Mouse (Mus musculus) cortical plate, adult 2 months (tissue): ENCODE results near the gene Robo1.

Experiments used
- CTCF ChIP-seq: fragments of 200-500 bp; IDR thresholded peaks from 2 replicates; pipeline ENCODE4 v1.5.1; 2011; ENCODE audit warnings: mild to moderate bottlenecking, control low read depth, low read length; ENCODE audit not compliant: insufficient read depth; ENCODE audit errors: extremely low read depth
- POLR2A ChIP-seq: fragments of 200-500 bp; IDR thresholded peaks from 2 replicates; pipeline ENCODE4 v1.6.1; 2011; ENCODE audit warnings: mild to moderate bottlenecking, low read length, control low read depth; ENCODE audit not compliant: insufficient read depth; ENCODE audit errors: extremely low read depth

DNA sequence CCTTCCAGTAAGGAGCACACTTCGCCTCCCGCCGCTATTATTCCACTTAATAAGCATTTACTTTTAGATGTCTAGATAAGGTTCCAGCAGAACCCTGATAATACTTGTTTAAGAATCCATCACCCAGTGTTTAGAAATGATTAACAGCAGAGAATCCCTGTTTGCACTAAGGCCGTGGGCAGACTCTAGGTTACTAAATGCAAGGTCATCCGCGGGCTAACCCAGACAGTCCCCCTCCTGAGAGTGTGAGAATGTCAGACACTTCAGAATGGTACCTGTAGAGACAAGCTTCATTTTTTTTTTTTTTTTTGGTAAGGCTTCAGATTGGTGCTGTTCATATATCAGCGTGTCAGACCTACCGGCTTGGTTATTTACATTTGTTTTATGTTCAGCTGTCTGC, 685.1 kb downstream of the Robo1 start:
- TF ChIP-seq POLR2A (no peak), CTCF (no peak)
